Mouse (Mus musculus) stomach, embryonic 16.5 days (tissue): Measurements from ENCODE around the gene Atg10. TPM values are rescaled to one million over a fixed set of nuclear protein-coding genes. Genes with fewer than 3 reads are reported as not detected.

ENCODE experiments used
- ATAC-seq: fragments of 200-750 bp; cut with Nextera tagmentation; 2 replicates; pipeline ENCODE4 v1.8.0; 2017; ENCODE audit warnings: moderate number of reproducible peaks, moderate TSS enrichment; ENCODE audit not compliant: insufficient read depth, low FRiP score
- H3K27ac ChIP-seq: fragments of 300-500 bp; sonication (generic); 2 replicates; pipeline ENCODE4 v1.5.1; 2014; ENCODE audit warnings: low read length
- H3K27me3 ChIP-seq: fragments of 300-500 bp; sonication (generic); 2 replicates; pipeline ENCODE4 v1.6.1; 2014; ENCODE audit warnings: low read length, control low read depth, mixed read lengths; ENCODE audit not compliant: control insufficient read depth, insufficient read depth
- H3K36me3 ChIP-seq: fragments of 300-500 bp; sonication (generic); 2 replicates; pipeline ENCODE4 v1.6.1; 2014; ENCODE audit warnings: low read length; ENCODE audit not compliant: control insufficient read depth, insufficient read depth
- H3K4me1 ChIP-seq: fragments of 300-500 bp; sonication (generic); 2 replicates; pipeline ENCODE4 v1.6.1; 2014; ENCODE audit warnings: low read length, control low read depth, mixed read lengths; ENCODE audit not compliant: control insufficient read depth, insufficient read depth
- H3K4me2 ChIP-seq: fragments of 300-500 bp; sonication (generic); 2 replicates; pipeline ENCODE4 v1.6.1; 2014; ENCODE audit warnings: low read depth, low read length, mixed read lengths
- H3K4me3 ChIP-seq: fragments of 300-500 bp; sonication (generic); replicated peaks from 2 replicates; pipeline ENCODE4 v1.5.1; 2014; ENCODE audit warnings: mild to moderate bottlenecking, low read length
- H3K9ac ChIP-seq: fragments of 300-500 bp; sonication (generic); 2 replicates; pipeline ENCODE4 v1.6.1; 2014; ENCODE audit warnings: low read length
- H3K9me3 ChIP-seq: fragments of 300-500 bp; sonication (generic); replicated peaks from 2 replicates; pipeline ENCODE4 v1.6.1; 2016; ENCODE audit warnings: low read length, control low read depth; ENCODE audit not compliant: control insufficient read depth
- WGBS: fragments of 180-500 bp; shearing (Covaris S2); extraction: QIAGEN DNeasy Blood & Tissue Kit; methylation state at CpG from one replicate; pipeline ENCODE4 v1.1.7; 2014; 5-methylcytosine and 5-hydroxymethylcytosine counted together
- polyA plus RNA-seq: library from polyadenylated mRNA; unstranded; fragments of >200 nt; fragmentation: Nextera tagmentation; extraction: Ambion mirVana; gene quantifications from 2 replicates; pipeline ENCODE4 v1.2.1, GENCODE M21; 2015

Atg10 gene
- polyA plus RNA-seq, 1 experiment from 2014 or later: 15.2 TPM

DNA sequence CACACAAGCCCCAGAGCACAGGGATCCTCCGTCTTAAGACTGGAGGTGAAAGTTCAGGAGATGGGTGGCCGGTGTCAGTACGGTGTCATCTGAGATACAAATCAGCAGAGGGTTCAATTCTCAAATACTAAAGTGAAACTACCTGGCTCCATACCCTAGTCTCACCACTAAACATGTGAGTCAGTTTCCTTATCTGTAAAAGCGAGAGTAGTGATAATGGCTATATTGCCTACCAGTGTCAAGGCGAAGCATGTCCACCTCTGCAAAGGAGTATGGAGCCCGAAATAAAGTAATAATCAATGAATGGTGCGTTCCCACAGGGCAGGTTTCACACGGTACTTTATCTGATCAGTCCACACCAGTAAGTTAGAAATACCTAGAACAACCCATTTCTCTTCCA lies 43.4 kb downstream of the Atg10 start:
- Histone ChIP-seq H3K4me3 (no peak overlapping the region), H3K9me3 (no peaks in the 10 kb centered on the region), H3K4me1 (no peaks in the 10 kb centered on the region), H3K4me2 (no peak overlapping the region), H3K27me3 (no peaks in the 10 kb centered on the region), H3K27ac (no peak overlapping the region), H3K36me3 (no peaks in the 10 kb centered on the region), H3K9ac (no peak overlapping the region)
- no peak for ATAC-seq
- WGBS: 80% methylated on average over 8 of the region's 8 CpGs

DNA sequence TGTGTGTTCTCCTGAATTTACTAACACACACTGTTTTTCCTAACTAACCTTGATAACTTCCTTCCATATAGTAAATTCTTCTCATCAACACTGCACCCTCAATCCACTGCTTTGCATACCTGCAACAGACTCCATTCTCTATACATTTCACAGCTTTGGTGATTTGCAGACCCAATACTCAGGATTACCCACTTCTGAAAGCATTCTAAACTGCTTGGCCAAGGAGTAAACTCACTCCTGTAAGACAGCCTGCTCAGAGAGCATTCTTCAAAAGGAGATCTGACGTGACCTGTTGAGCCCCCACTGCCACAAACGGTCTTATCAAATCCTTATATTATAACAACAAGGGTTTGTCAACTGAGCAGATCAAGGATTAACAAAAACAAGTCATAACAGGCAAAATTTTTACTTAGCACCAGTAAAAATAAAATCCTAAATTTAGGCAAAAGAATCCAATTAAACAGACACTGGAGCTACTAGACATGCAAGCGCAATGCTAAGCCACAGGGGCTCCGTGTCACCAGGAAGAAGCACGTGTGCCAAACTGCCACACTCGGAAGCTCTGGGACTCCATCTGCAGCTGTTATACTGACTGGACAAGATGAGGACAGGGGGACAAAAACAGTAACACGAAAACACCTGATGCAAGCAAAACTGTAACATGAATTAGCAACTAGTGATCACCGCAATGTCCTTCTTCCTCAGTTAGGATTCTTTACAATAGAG lies 44.4 kb downstream of the Atg10 start:
- Histone ChIP-seq H3K27me3 (no peaks in the 10 kb centered on the region), H3K4me2 (no peak overlapping the region), H3K36me3 (no peaks in the 10 kb centered on the region), H3K9ac (no peak overlapping the region), H3K27ac (peak overlapping the region; percentile 66; the same call in 1 of the 2 replicates), H3K4me3 (no peak overlapping the region), H3K4me1 (no peaks in the 10 kb centered on the region), H3K9me3 (no peaks in the 10 kb centered on the region)
- ATAC-seq: no peak
- 71% methylated on average over 8 of the region's 8 CpGs for WGBS

DNA sequence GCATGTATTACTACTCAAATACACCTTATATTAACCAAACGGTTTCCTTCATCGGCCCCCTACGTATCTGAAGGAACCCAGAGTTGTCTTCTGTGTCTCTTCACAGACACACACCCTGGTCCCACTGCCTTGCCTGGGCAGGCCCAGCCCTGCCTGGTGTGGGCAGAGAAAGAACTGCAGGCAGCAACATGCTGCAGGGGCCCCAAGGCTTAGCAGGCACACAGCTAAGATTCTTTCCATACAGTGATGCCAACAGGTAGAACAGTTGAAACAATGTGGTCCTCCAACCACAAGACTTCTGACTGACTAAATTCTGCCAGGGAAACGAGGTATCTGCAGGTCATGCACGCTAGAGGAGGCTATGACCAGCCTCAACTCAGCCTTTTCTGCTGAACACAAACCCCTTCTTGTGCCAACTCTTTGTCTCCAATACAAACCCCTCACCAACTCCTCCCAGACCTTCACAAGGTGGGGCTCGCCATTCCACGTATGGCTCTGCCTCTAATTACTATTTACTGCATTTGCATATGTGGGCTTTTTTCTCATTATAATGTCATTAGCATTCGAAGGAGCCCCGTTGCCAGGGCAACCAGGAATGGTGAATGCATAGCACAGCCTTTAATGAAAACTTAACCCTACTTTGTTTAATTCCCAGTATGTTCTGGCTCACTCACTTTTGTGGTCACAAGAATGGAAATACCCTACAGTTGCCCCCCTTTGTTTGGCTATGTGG lies 45.2 kb downstream of the Atg10 start:
- Histone ChIP-seq H3K27ac (peak overlapping the region; percentile 66), H3K27me3 (no peaks in the 10 kb centered on the region), H3K9me3 (no peaks in the 10 kb centered on the region), H3K36me3 (no peaks in the 10 kb centered on the region), H3K4me1 (no peaks in the 10 kb centered on the region), H3K4me2 (no peak overlapping the region), H3K9ac (no peak overlapping the region), H3K4me3 (no peak overlapping the region)
- 67% methylated on average over 9 of the region's 9 CpGs for WGBS
- peak; percentile 75; the same call in 1 of the 2 replicates for ATAC-seq

DNA sequence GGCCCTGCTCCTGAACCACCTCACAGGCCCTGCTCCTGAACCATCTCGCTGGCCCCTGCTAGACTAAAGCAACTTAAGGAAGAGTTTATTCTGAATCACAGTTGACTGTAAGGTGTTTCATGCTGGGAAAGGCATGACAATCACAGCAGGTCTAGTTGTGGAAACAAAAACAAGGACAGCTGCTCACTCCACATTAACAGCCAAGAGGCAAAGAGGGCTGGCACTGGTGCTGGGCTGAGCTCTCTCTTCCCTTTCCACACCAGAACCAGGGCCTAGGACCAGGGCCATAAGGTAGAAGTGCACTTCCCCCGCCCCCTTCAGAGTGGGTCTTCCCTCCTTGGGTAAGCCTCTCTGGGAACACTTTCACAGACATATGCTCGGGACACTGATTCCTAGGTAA lies 48.4 kb downstream of the Atg10 start:
- no peak for ATAC-seq
- H3K27me3 ChIP-seq: no peaks in the 10 kb centered on the region
- no peaks in the 10 kb centered on the region for H3K36me3 ChIP-seq
- no peaks in the 10 kb centered on the region for H3K4me1 ChIP-seq
- H3K27ac ChIP-seq: no peak overlapping the region
- no peak overlapping the region for H3K9ac ChIP-seq
- H3K9me3 ChIP-seq: no peaks in the 10 kb centered on the region
- H3K4me2 ChIP-seq: no peak overlapping the region
- 77% methylated on average over 3 of the region's 3 CpGs for WGBS
- H3K4me3 ChIP-seq: no peak overlapping the region

DNA sequence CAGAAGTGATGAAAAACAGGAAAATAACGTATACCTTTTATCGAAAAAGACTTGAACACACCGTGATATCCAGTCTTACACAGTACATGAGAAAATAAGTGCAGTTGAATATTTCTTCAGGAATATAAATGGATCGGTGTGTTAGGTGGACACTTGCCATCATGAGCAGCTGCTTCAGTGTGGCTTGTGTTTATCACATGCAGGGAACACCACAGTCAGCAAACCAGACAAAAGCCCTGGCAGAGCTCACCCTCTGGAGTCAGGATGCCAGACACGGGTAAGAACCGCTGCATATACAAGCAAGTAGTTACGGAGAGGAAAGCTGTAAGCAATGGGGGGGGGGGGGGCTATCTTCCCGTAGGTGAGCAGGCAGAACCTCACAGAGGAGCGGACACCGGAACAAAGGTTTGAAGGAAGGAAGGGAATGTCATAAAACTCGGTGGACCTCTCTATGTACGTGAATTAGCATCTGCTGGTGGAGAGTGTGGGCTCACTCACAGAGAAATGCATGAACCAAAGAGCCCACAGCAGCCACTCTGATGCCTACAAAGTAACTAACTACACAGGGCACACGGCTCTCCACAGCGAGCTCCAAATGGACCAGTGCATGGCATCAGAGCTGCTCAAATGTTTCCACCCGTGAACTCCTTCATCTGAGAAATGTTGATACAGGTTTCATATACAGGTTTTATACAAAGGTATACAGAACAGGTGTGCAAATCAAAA lies 51.8 kb downstream of the Atg10 start:
- no peaks in the 10 kb centered on the region; the same call in 1 of the 2 replicates for H3K4me1 ChIP-seq
- WGBS: 79% methylated on average over 15 of the region's 15 CpGs
- no peaks in the 10 kb centered on the region for H3K9me3 ChIP-seq
- no peaks in the 10 kb centered on the region for H3K27me3 ChIP-seq
- no peak overlapping the region for H3K9ac ChIP-seq
- no peak overlapping the region for H3K4me3 ChIP-seq
- no peak overlapping the region for H3K4me2 ChIP-seq
- no peak overlapping the region for H3K27ac ChIP-seq
- no peaks in the 10 kb centered on the region for H3K36me3 ChIP-seq
- ATAC-seq: no peak

DNA sequence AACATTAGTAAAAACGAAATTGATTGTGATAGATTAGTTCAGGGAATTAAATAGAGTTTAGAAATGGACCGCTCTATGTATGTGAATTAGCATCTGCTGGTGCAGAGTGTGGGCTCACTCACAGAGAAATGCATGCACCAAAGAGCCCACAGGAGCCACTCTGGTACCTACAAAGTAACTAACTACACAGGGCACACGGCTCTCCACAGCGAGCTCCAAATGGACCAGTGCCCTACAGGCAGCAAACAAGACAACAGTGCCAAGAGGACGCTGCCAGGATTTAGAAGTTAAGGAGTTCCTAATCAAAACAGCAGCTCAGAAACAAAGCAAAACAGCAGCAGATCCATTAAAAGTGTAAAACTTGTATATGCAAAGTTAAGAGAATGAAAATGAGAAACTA lies 52.6 kb downstream of the Atg10 start:
- WGBS: 79% methylated on average over 5 of the region's 5 CpGs
- ATAC-seq: no peak
- H3K27ac ChIP-seq: no peak overlapping the region

DNA sequence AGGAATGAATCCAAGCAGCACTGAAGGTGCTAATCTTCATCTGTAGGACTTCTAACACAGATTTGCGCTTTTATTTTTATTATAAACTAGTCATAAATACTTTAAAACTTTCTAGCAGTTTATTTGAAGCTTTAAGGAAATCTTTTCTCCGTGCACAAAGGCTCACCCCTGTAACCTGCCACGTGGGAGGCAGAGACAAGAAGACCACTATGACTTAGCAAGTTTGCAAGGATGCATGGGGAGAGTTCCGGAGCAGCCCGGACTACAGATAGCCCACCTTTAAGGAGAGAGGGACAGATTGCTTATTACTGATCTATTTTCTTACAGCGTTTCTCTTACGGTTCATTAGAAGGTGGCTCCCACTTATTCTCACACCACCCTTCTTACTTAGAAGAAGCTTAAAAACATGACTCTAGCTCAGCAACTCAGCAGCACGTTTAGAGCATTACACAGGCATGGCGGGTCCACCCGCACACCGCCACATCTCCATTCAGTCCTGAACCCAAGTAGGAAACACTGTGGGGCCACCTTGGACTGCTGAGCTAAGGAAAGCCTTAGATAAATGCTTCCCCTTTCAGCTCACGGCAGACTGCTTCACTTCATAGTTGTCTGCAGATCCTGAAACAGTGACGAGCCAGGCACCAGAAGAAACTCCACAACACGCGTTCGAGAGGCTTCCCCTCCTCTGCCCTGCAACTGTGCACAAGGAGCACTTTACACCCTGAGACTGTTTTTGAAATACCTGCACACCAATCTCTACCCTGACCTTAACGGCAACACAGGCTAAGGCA lies 54.0 kb downstream of the Atg10 start:
- Histone ChIP-seq H3K4me3 (no peak overlapping the region), H3K4me1 (peaks cover 3% of the 10 kb centered on the region), H3K27ac (no peak overlapping the region), H3K27me3 (no peaks in the 10 kb centered on the region), H3K9ac (no peak overlapping the region), H3K9me3 (no peaks in the 10 kb centered on the region), H3K36me3 (no peaks in the 10 kb centered on the region), H3K4me2 (no peak overlapping the region)
- no peak for ATAC-seq
- 74% methylated on average over 17 of the region's 17 CpGs for WGBS

More for the DNA sequence above, 52.6 kb downstream of the Atg10 start:
- Histone ChIP-seq H3K4me3 (no peak overlapping the region), H3K27me3 (no peaks in the 10 kb centered on the region), H3K4me2 (no peak overlapping the region), H3K9ac (no peak overlapping the region), H3K9me3 (no peaks in the 10 kb centered on the region), H3K36me3 (no peaks in the 10 kb centered on the region), H3K4me1 (no peaks in the 10 kb centered on the region; the same call in 1 of the 2 replicates)

DNA sequence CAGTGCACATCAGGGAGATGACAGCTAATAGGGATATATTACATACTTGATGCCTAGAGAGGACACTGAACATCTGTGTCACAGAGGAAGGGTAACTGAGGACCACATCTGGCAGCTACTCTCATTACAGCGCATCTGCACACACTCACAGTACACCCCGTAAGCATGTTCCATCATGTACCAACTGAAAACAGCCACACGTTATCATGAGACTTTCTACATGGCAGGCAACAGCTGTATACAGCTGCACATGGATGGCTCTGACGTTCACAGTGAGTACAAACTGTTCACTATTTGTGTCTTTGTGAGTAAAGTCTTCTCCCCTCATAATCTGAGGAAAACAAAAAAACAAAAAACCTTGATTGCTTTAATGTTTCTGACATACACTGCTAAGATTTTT lies 55.3 kb downstream of the Atg10 start:
- Histone ChIP-seq H3K27ac (no peak overlapping the region), H3K9me3 (no peaks in the 10 kb centered on the region), H3K4me1 (peaks cover 9% of the 10 kb centered on the region), H3K4me2 (no peak overlapping the region), H3K36me3 (no peaks in the 10 kb centered on the region), H3K27me3 (no peaks in the 10 kb centered on the region), H3K4me3 (no peak overlapping the region), H3K9ac (no peak overlapping the region)
- ATAC-seq: no peak
- 49% methylated on average over 4 of the region's 4 CpGs for WGBS
